In genomic region chr3:99885187-99885811, GRCm38 (mm10) we compare ENCODE assay signal across 7 mouse cellular contexts. TPM values are rescaled to one million over a fixed set of nuclear protein-coding genes. Genes with fewer than 3 reads are reported as not detected.
DNase-seq lines count a peak whose midpoint lies in the region; ATAC-seq and TF ChIP-seq lines count a peak whose summit lies in the region.

Gene Spag17, plus strand, starts transcription at chr3:99885406.

- intact Hi-C loops in left cerebral cortex, postnatal 14 days (cut with DNase I) = no loop called here

- 30% methylated on average over 16 of the region's 16 CpGs for WGBS in hindbrain, postnatal 0 days
- WGBS in liver, embryonic 13.5 days (ENCODE audit: insufficient replicate concordance) = 19% methylated on average over 16 of the region's 16 CpGs

- H3K4me1 ChIP-seq in hindbrain, postnatal 0 days (ENCODE audit: insufficient read depth, low read length) = no peaks in the 10 kb centered on the region
- no peaks in the 10 kb centered on the region for H3K4me1 ChIP-seq in liver, embryonic 13.5 days (replicated peaks)

- ATAC-seq in granulocyte monocyte progenitor cell, adult 5-6 weeks (replicated peaks; ENCODE audit: poor library complexity, severe bottlenecking) = peak; percentile 96
- 0 out of 2 replicates have a peak, but pooled peaks have one; percentile 49 for ATAC-seq in hindbrain, postnatal 0 days
- ATAC-seq in liver, embryonic 13.5 days (ENCODE audit: low read depth) = peak; percentile 41; the same call in 1 of the 2 replicates

- H3K36me3 ChIP-seq in hindbrain, postnatal 0 days (ENCODE audit: insufficient read depth, low read length) = no peaks in the 10 kb centered on the region
- H3K36me3 ChIP-seq in liver, embryonic 13.5 days = no peaks in the 10 kb centered on the region

- H3K9ac ChIP-seq in hindbrain, postnatal 0 days (replicated peaks; ENCODE audit: low read length) = no peak within 1 kb of the TSS
- no peak within 1 kb of the TSS for H3K9ac ChIP-seq in liver, embryonic 13.5 days

- H3K4me3 ChIP-seq in hindbrain, postnatal 0 days (ENCODE audit: low read length) = no peak within 1 kb of the TSS
- no peak within 1 kb of the TSS for H3K4me3 ChIP-seq in liver, embryonic 13.5 days (replicated peaks)

- no peaks in the 10 kb centered on the region for H3K27me3 ChIP-seq in hindbrain, postnatal 0 days (ENCODE audit: insufficient read depth, low read length)
- H3K27me3 ChIP-seq in liver, embryonic 13.5 days = no peaks in the 10 kb centered on the region

- no peak within 1 kb of the TSS for H3K27ac ChIP-seq in hindbrain, postnatal 0 days
- H3K27ac ChIP-seq in liver, embryonic 13.5 days = no peak within 1 kb of the TSS

- peak within 1 kb of the TSS; percentile 34 for H3K4me2 ChIP-seq in hindbrain, postnatal 0 days (ENCODE audit: low read depth, low read length)
- no peak within 1 kb of the TSS for H3K4me2 ChIP-seq in liver, embryonic 13.5 days

- no peaks in the 10 kb centered on the region for H3K9me3 ChIP-seq in hindbrain, postnatal 0 days (ENCODE audit: low read length)
- no peaks in the 10 kb centered on the region for H3K9me3 ChIP-seq in liver, embryonic 13.5 days (replicated peaks)

- DNase-seq in left cerebral cortex, postnatal 14 days (ENCODE audit: low spot score in 2 of 2) = peak; percentile 6 to 17
- DNase-seq in left cerebral cortex, adult 11 months (ENCODE audit: low spot score) = no peak
- DNase-seq in hindbrain, postnatal 0 days (ENCODE audit: low spot score) = peak; percentile 60
- DNase-seq in liver, embryonic 13.5 days = peak; percentile 1
- DNase-seq in testis, postnatal 10 days (ENCODE audit: low spot score) = peak; percentile 43
- DNase-seq in spleen, postnatal 10 days (ENCODE audit: low spot score in 2 of 2) = no peak

- TF ChIP-seq CTCF in hindbrain, postnatal 0 days (IDR thresholded peaks at IDR 0.05; ENCODE audit: low read depth) = no peak

RNA-seq across cellular contexts. Expression of gene Spag17, which starts in this region (rescaled TPM):
- under 1 TPM; 0.13 to 0.17 TPM for total RNA-seq in left cerebral cortex, postnatal 14 days (2021)
- total RNA-seq in granulocyte monocyte progenitor cell, adult 5-6 weeks (2014; fragmentation: Nextera tagmentation) = not detected in 2 replicates
- not detected in 2 replicates for total RNA-seq in granulocyte monocyte progenitor cell, adult 5-6 weeks (2017)
- total RNA-seq in hindbrain, postnatal 0 days (2014; rRNA removed) = 0.04 and 0.26 TPM in 2 replicates
- polyA plus RNA-seq in hindbrain, postnatal 0 days (2015; fragmentation: Nextera tagmentation; extraction: Ambion mirVana) = 0.95 TPM in 2 replicates
- polyA plus RNA-seq in liver, embryonic 13.5 days (2015; fragmentation: Nextera tagmentation; extraction: Ambion mirVana) = 0.12 and 0.17 TPM in 2 replicates

Comparison
In these comparisons a context has a peak if more than half of its experiments do, and no peak if none do; other contexts are left out.
1. Peak in DNase-seq in left cerebral cortex, postnatal 14 days; RNA of the gene not detected or under 1 TPM.
2. Peak in ATAC-seq in granulocyte monocyte progenitor cell, adult 5-6 weeks; RNA of the gene not detected or under 1 TPM.
3. Peak in DNase-seq, ATAC-seq and H3K4me2 ChIP-seq in hindbrain, postnatal 0 days; RNA of the gene not detected or under 1 TPM.
4. Peak in DNase-seq and ATAC-seq in liver, embryonic 13.5 days; RNA of the gene not detected or under 1 TPM.
5. ATAC-seq: peak in every context shown above with its lines; median percentile 96 in granulocyte monocyte progenitor cell, adult 5-6 weeks; 49 in hindbrain, postnatal 0 days; 41 in liver, embryonic 13.5 days.